Mouse (Mus musculus) stomach, embryonic 15.5 days (tissue): ENCODE measurements around the gene Csnk1e. TPM values are rescaled to one million over a fixed set of nuclear protein-coding genes. Genes with fewer than 3 reads are reported as not detected.
"Not testable (repeated sequence)": the region's sequence is repeated elsewhere in the genome, so short reads cannot be mapped to it uniquely, and the experiment has no call there.

Experiments used
- ATAC-seq: fragments of 200-750 bp; cut with Nextera tagmentation; 2 replicates; pipeline ENCODE4 v1.8.0; 2017; ENCODE audit warnings: low read depth, moderate number of reproducible peaks, moderate TSS enrichment; ENCODE audit not compliant: insufficient read depth, low FRiP score
- H3K27ac ChIP-seq: fragments of 300-500 bp; sonication (generic); 2 replicates; pipeline ENCODE4 v1.5.1; 2015; ENCODE audit warnings: mild to moderate bottlenecking, inconsistent platforms
- H3K27me3 ChIP-seq: fragments of 300-500 bp; sonication (generic); replicated peaks from 2 replicates; pipeline ENCODE4 v1.6.1; 2015; ENCODE audit warnings: inconsistent platforms
- H3K36me3 ChIP-seq: fragments of 300-500 bp; sonication (generic); 2 replicates; pipeline ENCODE4 v1.6.1; 2015; ENCODE audit warnings: inconsistent platforms
- H3K4me1 ChIP-seq: fragments of 300-500 bp; sonication (generic); 2 replicates; pipeline ENCODE4 v1.6.1; 2015; ENCODE audit warnings: inconsistent platforms
- H3K4me2 ChIP-seq: fragments of 300-500 bp; sonication (generic); 2 replicates; pipeline ENCODE4 v1.6.1; 2015; ENCODE audit warnings: mild to moderate bottlenecking, inconsistent platforms
- H3K4me3 ChIP-seq: fragments of 300-500 bp; sonication (generic); replicated peaks from 2 replicates; pipeline ENCODE4 v1.5.1; 2015; ENCODE audit warnings: inconsistent platforms
- H3K9ac ChIP-seq: fragments of 300-500 bp; sonication (generic); 2 replicates; pipeline ENCODE4 v1.6.1; 2015; ENCODE audit warnings: inconsistent platforms
- H3K9me3 ChIP-seq: fragments of 300-500 bp; sonication (generic); 2 replicates; pipeline ENCODE4 v1.6.1; 2016; ENCODE audit warnings: inconsistent platforms
- WGBS: fragments of 180-500 bp; shearing (Covaris S2); methylation state at CpG from one replicate; pipeline ENCODE4 v1.1.7; 2015; 5-methylcytosine and 5-hydroxymethylcytosine counted together
- polyA plus RNA-seq: library from polyadenylated mRNA; unstranded; fragments of >200 nt; fragmentation: Nextera tagmentation; extraction: Ambion mirVana; gene quantifications from 2 replicates; pipeline ENCODE4 v1.2.1, GENCODE M21; 2015

The Csnk1e gene
- polyA plus RNA-seq, 1 experiment from 2014 or later, result 66.0 TPM

- Histone ChIP-seq H3K27me3 (peaks cover 4% of the 10 kb centered on the region; the same call in 1 of the 2 replicates), H3K36me3 (no peaks in the 10 kb centered on the region), H3K27ac (no peak overlapping the region), H3K9ac (no peak overlapping the region), H3K4me1 (no peaks in the 10 kb centered on the region), H3K9me3 (no peaks in the 10 kb centered on the region), H3K4me2 (peak overlapping the region; percentile 43), H3K4me3 (0 out of 2 replicates have a peak overlapping the region, but pooled peaks have one; percentile 16)
- no peak for ATAC-seq
- WGBS, result 44% methylated on average over 10 of the region's 10 CpGs
Measured at GRCm38 (mm10) chr15:79471095-79471494, 15.7 kb upstream of the Csnk1e start.

GRCm38 (mm10) chr15:79470583-79470982 lies 15.2 kb upstream of the Csnk1e start:
- H3K4me3 ChIP-seq, result 0 out of 2 replicates have a peak overlapping the region, but pooled peaks have one; percentile 16
- 23% methylated on average over 17 of the region's 17 CpGs for WGBS
- peak overlapping the region; percentile 43 for H3K4me2 ChIP-seq
- H3K4me1 ChIP-seq, result no peaks in the 10 kb centered on the region
- ATAC-seq, result no peak
- H3K27me3 ChIP-seq, result peaks cover 4% of the 10 kb centered on the region; the same call in 1 of the 2 replicates
- no peaks in the 10 kb centered on the region for H3K9me3 ChIP-seq
- H3K27ac ChIP-seq, result no peak overlapping the region
- H3K36me3 ChIP-seq, result no peaks in the 10 kb centered on the region
- H3K9ac ChIP-seq, result no peak overlapping the region

- Histone ChIP-seq H3K4me1 (no peaks in the 10 kb centered on the region), H3K4me3 (no peak overlapping the region), H3K27ac (no peak overlapping the region), H3K27me3 (peaks cover 4% of the 10 kb centered on the region; the same call in 1 of the 2 replicates), H3K9ac (no peak overlapping the region), H3K9me3 (no peaks in the 10 kb centered on the region), H3K4me2 (no peak overlapping the region), H3K36me3 (no peaks in the 10 kb centered on the region)
- ATAC-seq, result no peak
- 69% methylated on average over 5 of the region's 5 CpGs for WGBS
Measured at GRCm38 (mm10) chr15:79469577-79469976, 14.2 kb upstream of the Csnk1e start.

- Histone ChIP-seq H3K4me2 (no peak overlapping the region), H3K27ac (no peak overlapping the region), H3K9me3 (no peaks in the 10 kb centered on the region), H3K4me1 (no peaks in the 10 kb centered on the region), H3K9ac (no peak overlapping the region), H3K27me3 (peaks cover 14% of the 10 kb centered on the region), H3K4me3 (no peak overlapping the region), H3K36me3 (no peaks in the 10 kb centered on the region)
- 6% methylated on average over 18 of the region's 18 CpGs for WGBS
- peak; percentile 71 for ATAC-seq
Measured at GRCm38 (mm10) chr15:79466601-79467286, 11.4 kb upstream of the Csnk1e start.

- 0 out of 2 replicates have a peak, but pooled peaks cover 2% of the 10 kb centered on the region for H3K27me3 ChIP-seq
- H3K9ac ChIP-seq, result no peak overlapping the region
- peaks cover 13% of the 10 kb centered on the region for H3K4me1 ChIP-seq
- no peak overlapping the region for H3K27ac ChIP-seq
- H3K9me3 ChIP-seq, result no peaks in the 10 kb centered on the region
- H3K36me3 ChIP-seq, result no peaks in the 10 kb centered on the region
- WGBS, result 68% methylated on average over 6 of the region's 6 CpGs
- 0 out of 2 replicates have a peak, but pooled peaks have one; percentile 8 for ATAC-seq
- no peak overlapping the region for H3K4me3 ChIP-seq
- no peak overlapping the region for H3K4me2 ChIP-seq
Measured at GRCm38 (mm10) chr15:79456546-79456945, 1.2 kb upstream of the Csnk1e start.

- 47% methylated on average over 6 of the region's 6 CpGs for WGBS
- H3K9ac ChIP-seq, ATAC-seq, H3K9me3 ChIP-seq, H3K27ac ChIP-seq, H3K36me3 ChIP-seq, H3K4me3 ChIP-seq, H3K27me3 ChIP-seq, H3K4me2 ChIP-seq: not testable (repeated sequence)
- H3K4me1 ChIP-seq, result peaks cover 13% of the 10 kb centered on the region
Measured at GRCm38 (mm10) chr15:79456104-79456503, 738 bp upstream of the Csnk1e start.

GRCm38 (mm10) chr15:79453831-79454230 lies 1.5 kb downstream of the Csnk1e start:
- no peak overlapping the region for H3K9ac ChIP-seq
- H3K27me3 ChIP-seq, result no peaks in the 10 kb centered on the region
- no peak overlapping the region for H3K27ac ChIP-seq
- H3K4me2 ChIP-seq, result no peak overlapping the region
- H3K4me3 ChIP-seq, result no peak overlapping the region
- no peaks in the 10 kb centered on the region for H3K36me3 ChIP-seq
- ATAC-seq, result no peak
- whole genome bisulfite sequencing, result 82% methylated on average over 4 of the region's 4 CpGs
- H3K9me3 ChIP-seq, result no peaks in the 10 kb centered on the region
- H3K4me1 ChIP-seq, result peaks cover 13% of the 10 kb centered on the region

GRCm38 (mm10) chr15:79448041-79448440 lies 7.3 kb downstream of the Csnk1e start:
- Histone ChIP-seq H3K27me3 (no peaks in the 10 kb centered on the region), H3K9me3 (no peaks in the 10 kb centered on the region), H3K9ac (no peak overlapping the region), H3K4me1 (no peaks in the 10 kb centered on the region), H3K4me2 (no peak overlapping the region), H3K4me3 (no peak overlapping the region), H3K36me3 (no peaks in the 10 kb centered on the region), H3K27ac (no peak overlapping the region)
- 83% methylated on average over 3 of the region's 3 CpGs for WGBS
- no peak for ATAC-seq

- Histone ChIP-seq H3K27me3 (no peaks in the 10 kb centered on the region), H3K27ac (no peak overlapping the region), H3K9me3 (no peaks in the 10 kb centered on the region), H3K4me3 (no peak overlapping the region), H3K9ac (no peak overlapping the region), H3K4me2 (no peak overlapping the region), H3K36me3 (no peaks in the 10 kb centered on the region), H3K4me1 (peaks cover 5% of the 10 kb centered on the region; the same call in 1 of the 2 replicates)
- WGBS, result 68% methylated on average over 8 of the region's 8 CpGs
- ATAC-seq, result no peak
Measured at GRCm38 (mm10) chr15:79445786-79446654, 9.3 kb downstream of the Csnk1e start.

GRCm38 (mm10) chr15:79443856-79444410 lies 11.4 kb downstream of the Csnk1e start:
- no peaks in the 10 kb centered on the region for H3K27me3 ChIP-seq
- H3K4me1 ChIP-seq, result peaks cover 24% of the 10 kb centered on the region
- no peak overlapping the region for H3K9ac ChIP-seq
- 55% methylated on average over 7 of the region's 7 CpGs for WGBS
- no peaks in the 10 kb centered on the region for H3K36me3 ChIP-seq
- no peaks in the 10 kb centered on the region for H3K9me3 ChIP-seq
- no peak overlapping the region for H3K4me3 ChIP-seq
- H3K4me2 ChIP-seq, result no peak overlapping the region
- H3K27ac ChIP-seq, result no peak overlapping the region
- no peak for ATAC-seq

- no peak for ATAC-seq
- H3K4me1 ChIP-seq, result peaks cover 32% of the 10 kb centered on the region
- H3K4me3 ChIP-seq, result no peak overlapping the region
- no peaks in the 10 kb centered on the region for H3K36me3 ChIP-seq
- WGBS, result 82% methylated on average over 9 of the region's 9 CpGs
- H3K27me3 ChIP-seq, result no peaks in the 10 kb centered on the region
- no peaks in the 10 kb centered on the region for H3K9me3 ChIP-seq
- H3K9ac ChIP-seq, result no peak overlapping the region
- H3K4me2 ChIP-seq, result no peak overlapping the region; the same call in 1 of the 2 replicates
- no peak overlapping the region for H3K27ac ChIP-seq
Measured at GRCm38 (mm10) chr15:79442961-79443518, 12.3 kb downstream of the Csnk1e start.
